Mouse (Mus musculus) lung, postnatal 14 days (tissue): ENCODE results near the gene Vmn1r50.
"Not testable (repeated sequence)": the region's sequence is repeated elsewhere in the genome, so short reads cannot be mapped to it uniquely, and the experiment has no call there.

ENCODE experiments used
- DNase-seq: peaks from one replicate; pipeline ENCODE4 v3.0.0; 2021

Gene Vmn1r50

GRCm38 (mm10) chr6:90101130-90101529 lies at the start of gene Vmn1r50:
Gene Vmn1r50, plus strand, starts transcription at chr6:90101430.
- no peak for DNase-seq

- no peak for DNase-seq
Observed at GRCm38 (mm10) chr6:90078406-90078805, 22.8 kb upstream of the Vmn1r50 start, which contains the start of gene Vmn1r49. Gene Vmn1r49, minus strand, starts transcription at chr6:90078506.

- DNase-seq, result no peak
Observed at GRCm38 (mm10) chr6:90100566-90100965, 664 bp upstream of the Vmn1r50 start.

- not testable (repeated sequence) for DNase-seq
Observed at GRCm38 (mm10) chr6:90122296-90122695, 21.1 kb downstream of the Vmn1r50 start, which contains the start of gene Vmn1r51. Gene Vmn1r51, plus strand, starts transcription at chr6:90122596.
